Mouse (Mus musculus): ENCODE measurements around the gene BC107364.
"Not testable (repeated sequence)": the region's sequence is repeated elsewhere in the genome, so short reads cannot be mapped to it uniquely, and the experiment has no call there.

The BC107364 gene

DNA sequence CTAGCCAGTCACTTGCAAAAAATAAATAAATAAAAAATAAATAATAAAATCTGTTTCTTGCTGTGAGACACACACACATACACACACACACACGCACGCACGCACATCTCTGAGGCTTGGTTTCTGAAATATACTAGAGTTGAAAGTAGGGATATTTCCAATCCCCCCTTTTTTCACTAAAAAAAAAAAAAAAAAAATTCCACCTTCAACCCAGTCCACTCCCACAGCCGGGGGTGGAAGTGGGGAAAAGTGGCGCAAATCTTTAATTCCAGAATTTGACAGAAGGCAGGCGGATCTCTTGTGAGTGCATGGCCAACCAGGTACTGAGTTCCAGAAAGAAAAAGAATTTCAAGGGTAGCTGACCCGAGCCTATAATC lies 37.2 kb downstream of the BC107364 start:
- no peak for DNase-seq (ENCODE audit: extremely low spot score, low spot score)

GRCm38 (mm10) chr3:96414126-96414950 lies 37.8 kb downstream of the BC107364 start:
- DNase-seq (ENCODE audit: extremely low spot score, low spot score) = peak; percentile 96

GRCm38 (mm10) chr3:96413581-96414125 lies 38.5 kb downstream of the BC107364 start:
- DNase-seq (ENCODE audit: extremely low spot score, low spot score) = no peak

DNA sequence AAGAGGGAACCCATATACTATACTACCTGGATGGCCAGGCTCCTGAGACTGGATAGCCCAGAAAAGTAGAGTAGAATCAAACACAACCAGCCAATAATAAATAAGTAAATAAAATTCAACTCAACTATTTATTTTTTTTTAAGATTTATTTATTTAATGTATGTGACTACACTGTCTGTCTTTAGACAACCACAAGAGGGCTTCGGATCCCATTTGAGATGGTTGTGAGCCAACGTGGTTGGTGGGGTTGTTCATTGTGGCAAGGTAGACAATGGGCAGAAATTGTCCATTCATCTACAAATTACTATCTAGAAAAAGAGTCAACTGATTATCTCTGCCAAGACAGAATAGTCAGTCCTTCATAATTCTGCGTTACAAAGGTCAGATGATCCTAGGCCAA lies 40.3 kb downstream of the BC107364 start:
- DNase-seq (ENCODE audit: extremely low spot score, low spot score) = no peak

DNA sequence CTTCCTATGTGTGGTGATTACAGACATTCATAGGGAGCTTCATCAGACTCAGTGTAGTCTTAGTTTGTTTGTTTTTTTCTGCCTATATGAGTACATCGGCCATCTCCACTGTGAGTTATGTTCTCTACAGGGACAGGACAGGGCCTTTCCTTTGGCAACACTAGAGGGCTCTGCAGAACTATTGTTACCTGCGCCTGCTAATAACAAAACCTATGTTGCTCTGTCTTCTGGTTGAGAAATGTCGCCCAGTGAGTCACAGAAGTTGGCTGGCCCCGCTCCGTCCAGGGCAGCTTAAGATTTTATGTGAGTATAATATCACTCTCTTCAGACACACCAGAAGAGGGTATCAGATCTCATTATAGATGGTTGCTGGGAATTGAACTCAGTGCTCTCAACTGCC lies 41.1 kb downstream of the BC107364 start:
- DNase-seq (ENCODE audit: extremely low spot score, low spot score) = no peak

DNA sequence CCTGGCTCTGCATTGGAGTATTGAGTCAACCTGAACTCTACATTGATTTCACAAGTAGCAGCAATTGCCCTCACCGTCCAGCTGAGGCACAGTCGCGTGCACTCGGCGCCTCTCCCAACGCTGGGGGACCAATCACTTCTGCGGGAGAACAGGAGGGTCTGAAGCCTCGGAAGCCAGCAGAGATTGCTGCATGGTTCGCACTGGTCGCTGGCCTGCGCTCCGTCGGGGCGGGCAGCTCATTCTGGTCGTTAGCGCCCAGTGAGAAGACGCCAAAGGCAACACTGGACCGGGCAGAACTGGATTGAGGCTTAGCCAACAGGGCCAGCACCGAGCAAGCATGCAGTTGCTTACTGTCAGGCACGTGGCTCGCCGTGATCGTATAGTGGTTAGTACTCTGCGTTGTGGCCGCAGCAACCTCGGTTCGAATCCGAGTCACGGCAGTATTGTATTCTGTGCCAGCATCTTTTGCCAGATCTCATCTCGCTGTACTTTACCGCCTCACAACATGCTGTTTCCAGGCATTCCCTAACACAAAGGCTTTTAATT lies 42.3 kb downstream of the BC107364 start:
- peak; percentile 66 for DNase-seq (ENCODE audit: extremely low spot score, low spot score)

GRCm38 (mm10) chr3:96408111-96408510 lies 44.0 kb downstream of the BC107364 start:
- not testable (repeated sequence) for DNase-seq (ENCODE audit: extremely low spot score, low spot score)

DNA sequence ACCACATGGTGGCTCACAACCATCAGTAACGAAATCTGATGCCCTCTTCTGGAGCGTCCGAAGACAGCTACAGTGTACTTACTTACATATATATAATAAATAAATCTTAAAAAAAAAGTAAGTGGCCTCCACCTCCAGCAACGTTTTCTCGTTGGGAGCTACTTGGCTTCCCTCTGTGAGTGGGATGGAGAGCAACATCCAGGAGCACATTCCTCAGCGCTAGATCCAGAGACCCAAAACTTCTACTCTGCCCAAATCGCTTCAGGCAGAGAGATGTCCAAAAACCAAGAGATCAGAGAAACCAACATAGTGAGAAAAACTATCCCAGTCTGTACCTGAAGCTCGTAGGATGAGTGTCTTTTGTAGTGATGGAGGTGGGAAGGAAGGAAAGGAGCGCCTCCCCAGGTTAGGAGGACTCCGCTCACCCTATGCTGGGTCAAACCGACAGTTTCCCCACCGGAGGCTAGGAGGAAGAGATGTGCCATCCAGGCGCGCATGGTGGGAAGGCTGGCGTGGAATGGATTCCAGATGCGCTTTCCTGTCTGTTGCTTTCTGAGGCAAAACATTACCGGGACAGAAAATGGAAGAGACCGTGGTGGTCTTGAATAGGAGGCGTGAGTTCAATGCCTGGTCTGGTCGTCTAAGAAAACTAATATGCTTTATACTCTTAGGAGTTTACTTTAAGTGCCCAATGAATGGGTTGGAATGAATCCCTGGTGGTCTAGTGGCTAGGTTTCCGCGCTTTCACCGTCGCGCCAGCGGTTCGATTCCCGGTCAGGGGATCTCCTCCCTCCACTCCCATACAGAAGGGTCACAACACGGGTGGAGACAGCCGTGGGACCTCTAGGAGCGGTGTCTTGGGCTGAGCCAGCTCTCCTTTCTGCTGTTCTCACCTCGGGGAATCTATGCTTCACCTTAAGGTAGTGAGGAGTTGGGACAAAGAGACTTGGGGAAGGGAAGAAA lies 46.3 kb downstream of the BC107364 start:
- DNase-seq (ENCODE audit: extremely low spot score, low spot score) = no peak

GRCm38 (mm10) chr3:96405004-96405403 lies 47.1 kb downstream of the BC107364 start:
- DNase-seq (ENCODE audit: extremely low spot score, low spot score) = no peak

DNA sequence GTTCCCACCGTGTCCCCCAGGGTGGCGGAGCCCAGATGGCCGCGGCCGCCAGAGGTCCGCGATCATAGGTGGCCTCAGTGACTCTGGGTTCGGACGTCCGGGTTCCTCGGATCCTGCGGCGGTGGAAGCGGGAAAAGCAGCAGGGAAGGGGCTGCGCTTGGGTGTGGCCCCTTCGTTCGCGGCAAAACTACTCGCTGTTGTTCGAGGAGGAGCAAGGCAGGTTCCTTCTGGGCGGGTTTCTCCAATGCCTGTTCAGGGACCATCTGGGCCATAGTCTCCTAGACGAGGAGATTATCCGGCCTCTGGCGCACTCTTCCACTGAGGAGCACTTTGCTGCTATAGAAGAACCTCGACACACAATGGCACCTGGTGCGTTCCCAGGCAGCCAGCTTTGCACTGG lies 47.7 kb downstream of the BC107364 start:
- no peak for DNase-seq (ENCODE audit: extremely low spot score, low spot score)

GRCm38 (mm10) chr3:96403016-96403415 lies 49.1 kb downstream of the BC107364 start:
- no peak for DNase-seq (ENCODE audit: extremely low spot score, low spot score)

DNA sequence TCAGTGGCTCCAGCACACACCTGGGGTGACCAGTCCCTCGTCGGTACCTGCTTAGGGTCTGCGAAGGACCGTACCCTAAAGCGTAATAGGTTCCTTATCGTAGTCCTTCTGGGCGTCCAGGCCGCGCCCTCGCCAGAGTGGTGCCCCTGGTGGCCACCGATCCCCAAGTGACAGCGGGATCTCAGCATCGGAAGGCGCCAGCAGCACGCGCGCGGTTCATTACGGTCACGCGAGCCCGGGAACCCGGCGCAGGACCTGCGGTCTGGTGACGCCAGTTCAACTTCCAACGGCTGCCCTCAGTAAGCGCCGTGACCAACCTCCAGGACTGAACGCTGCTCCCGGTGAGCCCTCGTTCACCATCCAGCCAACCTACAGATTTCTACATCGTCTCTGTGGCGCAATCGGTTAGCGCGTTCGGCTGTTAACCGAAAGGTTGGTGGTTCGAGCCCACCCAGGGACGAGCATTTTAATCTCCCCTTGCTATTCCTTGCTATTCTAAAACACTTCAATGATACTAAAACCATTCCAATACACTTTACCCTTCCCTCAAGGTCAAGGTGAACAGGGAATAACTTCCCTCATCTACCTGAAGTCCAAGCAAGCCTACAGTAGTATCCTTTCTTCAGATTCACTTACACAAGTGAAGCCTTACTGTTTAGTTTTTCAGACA lies 50.1 kb downstream of the BC107364 start:
- DNase-seq (ENCODE audit: extremely low spot score, low spot score) = peak; percentile 92

- no peak for DNase-seq (ENCODE audit: extremely low spot score, low spot score)
These were observed 50.7 kb downstream of the BC107364 start for GRCm38 (mm10) chr3:96401474-96401831.

- peak; percentile 44 for DNase-seq (ENCODE audit: extremely low spot score, low spot score)
These were observed 53.2 kb downstream of the BC107364 start for GRCm38 (mm10) chr3:96398911-96399310.

DNA sequence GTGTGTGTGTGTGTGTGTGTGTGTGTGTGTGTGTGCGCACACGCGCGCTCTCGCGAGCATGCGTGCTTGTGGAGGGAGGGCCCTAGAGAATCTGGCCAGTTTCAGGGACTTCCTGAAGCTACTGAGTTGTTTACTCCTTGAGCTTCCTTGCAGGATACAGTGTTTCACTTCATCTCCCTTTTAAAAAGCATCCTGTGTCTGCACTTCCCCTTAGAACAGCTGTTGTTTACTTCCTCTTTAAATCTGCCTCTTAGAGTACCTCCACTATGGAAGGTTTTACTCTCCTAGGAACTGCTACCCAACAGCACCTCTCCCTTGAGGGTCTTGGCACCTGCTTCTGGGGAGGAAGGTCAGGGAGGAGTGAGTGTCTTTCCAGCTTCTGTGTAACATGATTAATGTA lies 55.2 kb downstream of the BC107364 start:
- DNase-seq (ENCODE audit: extremely low spot score, low spot score) = no peak

GRCm38 (mm10) chr3:96387202-96387601 lies 64.9 kb downstream of the BC107364 start:
- DNase-seq (ENCODE audit: extremely low spot score, low spot score) = not testable (repeated sequence)

Data from neural tube, embryonic 10.5 days (tissue).